Mouse (Mus musculus): ENCODE measurements at regions not wholly inside any gene's neighbourhood (a gene's known extent, or its start where the extent isn't known, plus 50 kb on each side); places are given as distances from the start of the nearest gene placed in this dataset.

DNA sequence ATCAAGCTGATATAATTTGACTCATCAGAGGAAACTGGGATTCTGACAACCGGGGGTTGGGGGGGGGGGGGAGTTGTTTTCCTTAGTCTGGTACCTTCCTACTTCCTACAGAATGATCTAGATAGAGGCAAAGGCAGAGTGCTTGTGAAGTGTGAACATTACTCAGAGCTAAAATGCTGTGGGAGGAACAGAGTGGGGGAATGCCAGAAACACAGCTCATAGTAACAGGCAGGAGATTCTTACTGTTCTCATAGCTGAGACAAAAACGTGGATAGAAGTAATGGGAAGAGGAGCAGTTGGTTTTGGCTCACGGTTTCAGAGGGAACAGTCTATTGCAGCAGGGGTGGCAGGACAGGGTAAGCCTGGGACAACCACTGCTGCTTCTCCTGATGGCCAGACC, 167.6 kb downstream of the Tgfb2 start:
- TF ChIP-seq CTCF (IDR thresholded peaks at IDR 0.05; ENCODE audit: borderline replicate concordance, insufficient read depth, low read length) (no peak), POLR2A (IDR thresholded peaks at IDR 0.05; ENCODE audit: low read depth, low read length) (no peak)

Data from embryonic fibroblast, embryonic 13.5 days (primary cell).